In the genomic region with DNA sequence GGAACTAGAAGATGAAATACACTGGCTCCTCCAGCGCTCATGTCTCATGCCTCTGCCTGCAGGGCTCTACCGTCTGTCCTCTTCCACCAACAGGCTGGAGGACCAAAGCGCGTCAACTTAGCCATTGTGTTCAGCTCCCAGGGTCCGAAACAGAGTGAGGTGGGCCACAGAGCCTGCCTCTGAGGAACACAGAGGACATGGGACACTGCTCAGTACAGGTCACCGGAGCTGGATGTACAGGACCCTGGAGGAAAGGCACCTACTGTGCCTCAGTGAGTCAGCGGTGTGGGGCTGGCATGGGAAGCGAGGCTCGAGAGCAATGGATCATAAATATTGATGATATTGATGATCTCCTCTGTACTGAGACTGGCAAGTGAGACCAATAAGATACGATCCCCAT, we compare ENCODE assay signal across 21 mouse cellular contexts.
"Had no signal": no experiment of that assay in that cellular context is flagged by ENCODE, and none has a peak within 500 bp of the region (broad histone marks: within the 10 kb centered on the region; RNA-seq: fewer than 3 reads in every experiment).

No protein-coding gene starts in this region.

- DNase-seq: kidney, adult 9 months; kidney, postnatal 14 days; kidney, postnatal 4 days; left cerebral cortex, postnatal 4 days; liver, postnatal 0 days; lung, embryonic 14.5 days; right cerebral cortex, adult 18-20 months; right cerebral cortex, postnatal 14 days; right cerebral cortex, postnatal 4 days; thymus, adult 2 months; thymus, postnatal 14 days; thymus, postnatal 4 days had no signal

- H3K27ac ChIP-seq: limb, embryonic 12.5 days; limb, embryonic 15.5 days; liver, embryonic 14.5 days; macrophage; neural tube, embryonic 12.5 days; neural tube, embryonic 15.5 days; stomach, postnatal 0 days had no signal

- H3K4me3 ChIP-seq: limb, embryonic 12.5 days; limb, embryonic 15.5 days; neural tube, embryonic 12.5 days; neural tube, embryonic 15.5 days had no signal

- H3K9ac ChIP-seq: limb, embryonic 12.5 days; limb, embryonic 15.5 days; liver, embryonic 14.5 days; liver, postnatal 0 days; lung, embryonic 14.5 days; neural tube, embryonic 12.5 days; neural tube, embryonic 15.5 days had no signal

- ATAC-seq: liver, postnatal 0 days; lung, postnatal 0 days had no signal

- H3K36me3 ChIP-seq: limb, embryonic 12.5 days; limb, embryonic 15.5 days; neural tube, embryonic 12.5 days; neural tube, embryonic 15.5 days had no signal

- H3K27me3 ChIP-seq: neural tube, embryonic 12.5 days; neural tube, embryonic 15.5 days had no signal

- H3K4me2 ChIP-seq: limb, embryonic 12.5 days; limb, embryonic 15.5 days; liver, embryonic 11.5 days; lung, embryonic 14.5 days; neural tube, embryonic 12.5 days; neural tube, embryonic 15.5 days had no signal

- H3K9me3 ChIP-seq: limb, embryonic 12.5 days; limb, embryonic 15.5 days; neural tube, embryonic 12.5 days; neural tube, embryonic 15.5 days had no signal
